Mouse (Mus musculus) cortical plate, adult 2 months (tissue): ENCODE data around the gene Dhrs7c.

Source experiments
- CTCF ChIP-seq: fragments of 200-500 bp; IDR thresholded peaks from 2 replicates; pipeline ENCODE4 v1.5.1; 2011; ENCODE audit warnings: mild to moderate bottlenecking, control low read depth, low read length; ENCODE audit not compliant: insufficient read depth; ENCODE audit errors: extremely low read depth
- POLR2A ChIP-seq: fragments of 200-500 bp; IDR thresholded peaks from 2 replicates; pipeline ENCODE4 v1.6.1; 2011; ENCODE audit warnings: mild to moderate bottlenecking, low read length, control low read depth; ENCODE audit not compliant: insufficient read depth; ENCODE audit errors: extremely low read depth

DNA sequence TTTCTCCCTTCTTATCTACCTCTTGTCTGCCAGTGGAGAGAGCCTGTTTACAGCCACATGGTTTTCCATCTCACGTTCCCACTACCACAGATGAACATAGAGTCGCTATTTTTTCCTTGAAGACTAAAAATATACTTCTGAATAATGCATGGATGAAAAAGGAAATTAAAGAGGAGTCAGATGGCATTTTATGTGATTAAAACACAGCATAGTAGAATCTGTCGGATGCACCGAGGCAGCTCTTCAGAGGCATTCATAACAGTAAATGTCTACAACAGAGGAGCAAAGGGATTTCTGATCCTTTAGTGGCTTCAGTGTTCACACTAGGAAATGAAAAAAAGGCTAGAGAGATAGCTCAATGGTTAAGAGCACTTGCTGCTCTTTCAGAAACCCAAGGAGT, 47.2 kb downstream of the Dhrs7c start:
- TF ChIP-seq CTCF, result no peak
- TF ChIP-seq POLR2A, result no peak
